Mouse (Mus musculus) olfactory bulb, adult 2 months (tissue): ENCODE measurements around the gene Eif6.

Experiments used
- CTCF ChIP-seq: fragments of 200-500 bp; IDR thresholded peaks from 2 replicates; pipeline ENCODE4 v1.5.1; 2012; ENCODE audit warnings: low read depth, mild to moderate bottlenecking, low read length, moderate library complexity; ENCODE audit not compliant: insufficient read depth
- POLR2A ChIP-seq: fragments of 200-500 bp; IDR thresholded peaks from 2 replicates; pipeline ENCODE4 v1.6.1; 2012; ENCODE audit warnings: mild to moderate bottlenecking, low read depth, low read length, moderate library complexity; ENCODE audit not compliant: insufficient read depth

- TF ChIP-seq CTCF (no peak), POLR2A (no peak)
Measured at GRCm38 (mm10) chr2:155820779-155821178, 5.9 kb downstream of the Eif6 start.
